Mouse (Mus musculus) retina, adult 2 months (tissue): ENCODE measurements around the gene Spty2d1.
A peak's percentile ranks its signal among the peaks of the same experiment; 100 is the strongest.

Source experiments
- DNase-seq: peaks from one replicate; pipeline ENCODE4 v3.0.0-alpha.2; 2012; ENCODE audit warnings: low read depth, low spot score

Gene Spty2d1

DNA sequence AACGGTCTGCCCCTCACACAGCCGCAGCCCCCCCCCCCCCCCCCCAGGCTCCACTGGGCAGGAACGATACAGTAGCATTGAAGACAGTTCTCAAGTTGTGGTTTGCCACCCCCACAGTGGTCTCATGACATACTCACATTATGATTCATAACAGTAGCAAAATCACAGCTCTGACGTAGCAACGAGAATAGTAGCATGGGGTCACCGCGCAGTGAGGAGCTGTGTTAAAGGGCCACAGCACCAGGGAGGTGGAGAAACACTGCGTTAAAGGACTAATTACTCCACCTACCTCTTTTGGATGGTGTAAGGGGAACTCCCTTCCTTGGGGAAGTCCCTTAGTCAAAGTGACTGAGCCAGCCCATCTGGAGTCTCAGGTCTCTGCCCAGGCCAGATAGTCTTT lies 14.3 kb upstream of the Spty2d1 start:
- no peak for DNase-seq

DNA sequence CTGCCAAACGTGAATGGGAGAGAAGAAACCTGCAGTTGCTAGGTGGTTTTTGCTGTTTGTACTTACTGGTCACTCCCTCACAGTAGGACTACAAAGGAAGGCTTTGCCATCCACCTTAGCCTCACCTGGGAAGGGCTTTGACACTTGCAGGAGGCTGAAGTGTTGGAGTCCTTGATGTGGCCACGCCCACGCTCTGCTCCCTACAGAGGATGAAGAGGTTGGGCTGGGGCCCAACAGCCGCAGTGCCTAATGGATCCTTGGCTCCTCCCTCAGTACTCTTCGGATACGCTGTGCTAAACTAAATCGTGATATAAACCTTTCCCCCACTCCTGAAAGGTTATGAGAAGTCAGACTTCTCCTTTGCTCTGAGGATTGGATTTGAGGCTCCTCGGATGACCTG lies 12.7 kb upstream of the Spty2d1 start:
- no peak for DNase-seq

- DNase-seq = no peak
Measured at GRCm38 (mm10) chr7:47019641-47020040, 11.4 kb upstream of the Spty2d1 start.

DNA sequence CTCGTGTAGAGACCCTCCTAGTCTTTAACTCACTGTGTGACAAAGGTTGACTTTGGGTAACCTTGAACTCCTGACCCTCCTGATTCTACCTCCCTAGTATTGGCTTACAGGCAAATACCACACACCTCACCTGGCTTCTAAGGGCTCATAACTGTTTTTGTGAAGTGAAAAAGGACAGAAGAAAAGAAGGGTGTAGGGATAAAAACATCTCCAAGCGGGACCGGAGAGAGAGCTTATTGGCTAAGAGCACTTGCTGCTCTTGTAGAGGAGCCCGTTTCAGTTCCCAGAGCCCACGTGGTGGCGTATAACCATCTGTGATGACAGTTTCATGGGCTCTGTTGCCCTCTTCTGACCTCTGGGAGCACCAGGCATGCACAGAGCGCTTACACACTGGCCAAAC lies 8.9 kb upstream of the Spty2d1 start:
- no peak for DNase-seq

DNA sequence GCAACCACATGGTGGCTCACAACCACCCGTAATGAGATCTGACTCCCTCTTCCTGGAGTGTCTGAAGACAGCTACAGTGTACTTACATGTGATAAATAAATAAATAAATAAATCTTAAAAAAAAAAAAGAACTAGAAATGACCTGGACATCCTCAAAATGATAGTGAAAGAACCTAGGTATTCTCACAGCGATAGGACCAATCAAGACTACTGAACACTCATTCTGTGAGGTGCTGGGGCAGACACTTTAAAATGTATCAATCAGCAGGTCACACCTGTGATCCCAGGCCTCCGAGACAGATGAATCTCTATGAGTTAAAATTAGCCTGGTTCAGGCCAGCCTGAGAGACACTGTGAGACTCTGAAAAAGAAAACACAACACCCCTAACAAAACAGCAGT lies 8.4 kb upstream of the Spty2d1 start:
- DNase-seq = no peak

- DNase-seq = peak; percentile 47
Measured at GRCm38 (mm10) chr7:47015390-47016065, 7.3 kb upstream of the Spty2d1 start.

DNA sequence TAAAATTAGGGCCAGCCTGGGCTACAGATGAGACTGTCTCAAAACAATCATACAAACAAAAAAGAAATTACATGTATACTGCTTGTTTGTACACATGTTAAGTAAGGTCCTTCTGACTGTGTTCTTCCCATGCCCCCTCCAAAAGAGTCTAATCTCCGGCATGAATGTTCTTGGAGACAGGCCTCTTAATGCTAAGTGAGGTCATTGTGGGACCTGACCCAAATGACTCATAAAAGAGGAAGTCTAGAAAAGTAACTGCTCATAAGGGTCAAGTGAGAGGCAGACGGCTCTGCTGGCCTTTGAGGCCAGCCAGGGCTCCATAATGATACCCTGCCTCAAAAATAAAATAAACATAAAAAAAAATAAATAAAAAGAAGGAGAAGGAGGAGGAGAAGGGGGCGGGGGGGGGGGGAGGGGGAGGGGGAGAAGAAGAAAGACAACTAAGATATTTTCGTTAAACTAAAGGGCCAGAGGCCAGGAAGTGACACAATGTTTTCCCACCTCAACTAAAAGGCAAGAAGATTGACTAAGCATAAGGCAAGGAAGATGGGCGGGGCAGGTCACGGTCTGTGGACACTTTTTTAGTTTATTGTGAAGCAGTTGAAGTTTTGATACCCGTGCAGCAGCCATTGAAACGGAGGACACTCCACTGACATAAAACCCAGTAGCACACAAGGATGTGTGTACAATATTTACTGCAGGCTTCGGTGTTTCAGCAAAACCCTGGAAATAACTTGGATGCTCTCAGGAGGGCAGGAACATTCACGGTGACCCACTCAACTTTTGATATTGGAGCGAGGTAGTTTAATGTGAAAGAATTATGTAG lies 6.6 kb upstream of the Spty2d1 start:
- DNase-seq = no peak

- no peak for DNase-seq
Measured at GRCm38 (mm10) chr7:47013131-47013767, 5.0 kb upstream of the Spty2d1 start.

- no peak for DNase-seq
Measured at GRCm38 (mm10) chr7:47007818-47008167, 418 bp downstream of the Spty2d1 start.

- no peak for DNase-seq
Measured at GRCm38 (mm10) chr7:47007109-47007780, 966 bp downstream of the Spty2d1 start.

- no peak for DNase-seq
Measured at GRCm38 (mm10) chr7:47003411-47004115, 4.6 kb downstream of the Spty2d1 start.

DNA sequence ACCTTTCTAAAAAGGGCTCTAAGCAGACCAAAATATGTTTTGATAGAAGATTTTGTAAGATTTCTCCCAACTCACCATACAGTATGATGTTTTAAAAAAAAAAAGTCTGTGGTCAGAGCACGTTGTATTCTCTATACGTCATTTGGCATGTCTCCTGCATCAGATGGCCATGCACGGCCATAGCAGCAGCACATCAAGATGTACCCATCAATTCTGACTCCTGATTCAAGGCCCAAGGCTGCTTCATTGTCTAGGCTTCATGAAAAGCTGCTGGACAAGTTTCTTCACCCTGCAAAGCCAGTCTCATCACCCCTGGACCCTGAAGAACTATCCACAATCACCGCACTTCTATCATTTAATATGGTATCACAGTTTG lies 6.3 kb downstream of the Spty2d1 start:
- no peak for DNase-seq

- DNase-seq = no peak
Measured at GRCm38 (mm10) chr7:47001125-47001899, 6.9 kb downstream of the Spty2d1 start.

DNA sequence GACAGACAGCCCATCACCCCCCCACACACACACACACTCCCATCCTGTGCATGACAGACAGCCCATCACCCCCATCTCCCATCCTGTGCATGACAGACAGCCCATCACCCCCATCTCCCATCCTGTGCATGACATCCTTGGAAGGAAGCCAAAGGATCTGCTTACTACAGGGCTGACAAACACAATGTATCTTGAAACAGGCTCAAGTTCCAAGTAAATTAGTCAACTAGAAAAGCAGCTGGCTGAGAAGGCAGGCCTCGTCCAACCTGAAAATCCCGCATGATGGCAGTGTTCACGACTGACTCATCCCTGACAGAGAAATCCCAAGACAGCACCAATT lies 7.6 kb downstream of the Spty2d1 start:
- no peak for DNase-seq

GRCm38 (mm10) chr7:46999983-47000643 lies 8.1 kb downstream of the Spty2d1 start:
- no peak for DNase-seq

GRCm38 (mm10) chr7:46998942-46999341 lies 9.3 kb downstream of the Spty2d1 start:
- DNase-seq = no peak

DNA sequence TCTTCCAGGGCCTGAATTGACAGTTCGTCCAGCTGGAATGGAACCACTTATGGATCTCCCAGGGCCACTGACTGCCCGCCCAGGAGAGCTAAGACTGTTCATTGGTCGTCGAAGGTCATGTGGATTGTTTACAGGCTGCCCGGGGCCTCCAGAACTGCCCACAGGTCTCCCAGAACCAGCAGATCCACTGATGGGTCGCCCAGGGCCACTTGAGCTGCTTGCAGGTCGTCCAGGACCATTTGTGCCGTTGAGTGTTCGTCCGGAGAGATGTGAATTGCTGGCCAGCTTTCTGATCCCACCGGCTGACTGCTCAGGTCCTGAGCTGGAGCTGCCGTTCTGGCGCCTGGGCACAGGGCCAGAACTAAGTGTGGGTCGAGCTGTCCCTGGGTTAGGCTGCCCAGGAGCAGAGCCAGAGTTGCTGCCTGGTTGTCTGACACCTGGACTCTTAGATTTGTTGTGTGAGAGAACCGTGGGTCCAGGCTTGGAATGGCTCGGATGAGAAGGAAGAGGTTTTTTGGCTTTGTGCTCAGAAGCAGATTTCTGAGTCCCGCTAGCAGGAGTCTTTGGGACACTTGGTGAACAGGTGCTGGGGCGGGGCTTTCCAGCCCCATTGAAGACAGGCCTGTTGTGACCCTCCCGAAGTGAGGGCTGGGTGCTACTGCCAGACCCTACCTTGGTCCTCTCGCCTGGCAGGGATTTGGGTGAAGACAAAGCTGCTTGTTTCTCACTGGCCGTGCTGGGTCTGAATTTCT lies 10.4 kb downstream of the Spty2d1 start:
- no peak for DNase-seq

DNA sequence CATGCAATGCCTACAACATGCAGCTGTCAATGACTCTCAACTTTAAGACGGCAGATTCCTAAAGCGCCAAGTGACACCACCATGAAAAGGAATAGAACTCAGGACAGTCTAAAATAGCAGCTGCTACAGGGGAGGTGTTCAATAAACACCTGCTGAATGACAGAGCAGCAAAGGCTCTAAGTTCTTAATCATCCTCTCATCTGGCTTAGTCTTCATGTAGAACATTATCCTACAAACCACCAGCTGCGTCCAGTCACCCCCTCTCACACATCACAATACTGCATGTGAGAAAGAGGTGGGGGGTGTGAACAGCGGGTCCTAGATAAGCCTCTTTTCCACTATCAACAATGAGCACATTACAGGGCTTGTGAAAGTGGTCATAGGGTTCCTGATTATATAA lies 11.2 kb downstream of the Spty2d1 start:
- DNase-seq = no peak

DNA sequence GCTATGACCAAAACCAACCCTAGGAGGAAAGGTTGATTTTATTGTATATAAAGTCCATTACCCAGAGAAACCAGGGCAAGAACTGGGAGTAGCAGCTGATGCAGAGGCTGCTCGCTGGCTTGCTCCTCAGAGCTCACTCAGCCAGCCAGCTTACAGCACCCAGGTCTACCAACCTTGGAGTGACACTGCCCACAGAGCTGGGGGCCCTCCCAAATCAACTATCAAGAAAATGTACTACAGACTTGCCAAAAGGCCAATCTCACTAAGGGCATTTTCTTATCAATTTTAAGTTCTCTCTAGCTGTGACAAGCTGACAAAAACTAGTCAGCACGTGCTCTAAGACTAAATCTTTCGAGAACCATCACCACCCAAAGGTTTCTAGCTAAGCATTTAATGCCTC lies 12.7 kb downstream of the Spty2d1 start:
- no peak for DNase-seq

- DNase-seq = no peak
Measured at GRCm38 (mm10) chr7:46993079-46993478, 15.1 kb downstream of the Spty2d1 start.
